Mouse (Mus musculus) C2C12 (cell line): ENCODE data around the gene Tnk2.

Source experiments
- CEBPB ChIP-seq: IDR thresholded peaks from one replicate; pipeline ENCODE4 v1.6.1; 2011; ENCODE audit warnings: low read depth, mild to moderate bottlenecking, control low read depth, moderate library complexity
- CTCF ChIP-seq: IDR thresholded peaks from one replicate; pipeline ENCODE4 v1.5.1; 2011; ENCODE audit not compliant: control insufficient read depth, insufficient read depth, insufficient read length
- MAX ChIP-seq: IDR thresholded peaks from one replicate; pipeline ENCODE4 v1.6.1; 2011; ENCODE audit warnings: mild to moderate bottlenecking, control low read depth
- MYOG ChIP-seq: IDR thresholded peaks from one replicate; pipeline ENCODE4 v1.6.1; 2011; ENCODE audit not compliant: control insufficient read depth, insufficient read length; ENCODE audit errors: extremely low read depth

DNA sequence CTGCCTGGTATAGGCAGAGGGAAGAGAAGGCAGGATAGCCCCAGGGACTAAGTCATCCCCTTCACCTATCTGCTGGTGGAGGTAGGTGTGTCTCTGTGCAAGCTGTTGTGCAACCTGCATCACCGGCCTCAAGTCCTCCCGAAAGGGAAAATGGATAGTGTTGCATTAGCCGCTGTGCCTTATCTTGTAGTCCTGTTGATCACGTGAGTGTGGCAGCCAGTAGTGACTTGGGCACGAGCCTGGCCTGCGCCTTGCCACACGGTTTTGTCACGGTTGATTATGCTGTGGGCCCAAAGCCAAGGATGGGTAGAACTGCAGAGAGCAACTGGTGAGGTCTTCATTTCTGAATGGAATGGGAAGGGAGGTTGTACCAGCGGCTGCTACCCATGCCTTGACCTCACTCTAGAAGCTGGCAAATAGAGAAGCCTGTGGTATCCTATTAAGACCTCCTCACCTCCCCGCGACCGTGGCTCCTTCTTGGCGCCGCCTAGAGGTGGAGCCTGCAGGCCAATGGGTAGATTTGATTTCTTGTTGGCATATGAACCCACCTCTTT lies 1.8 kb downstream of the Tnk2 start:
- TF ChIP-seq CEBPB (peak; percentile 88), CTCF (peak; percentile 34), MYOG (no peak), MAX (peak; percentile 68)
